Mouse (Mus musculus) megakaryocyte, embryonic 14.5 days (primary cell): ENCODE data around the gene Pigb.

Experiments
- FLI1 ChIP-seq: IDR thresholded peaks from 2 replicates; pipeline ENCODE4 v1.6.1; 2012; ENCODE audit warnings: low read length, inconsistent platforms, mixed read lengths
- GATA1 ChIP-seq: IDR thresholded peaks from 3 replicates; pipeline ENCODE4 v1.6.1; 2012; ENCODE audit warnings: mixed read lengths, low read length, inconsistent platforms, borderline replicate concordance

DNA sequence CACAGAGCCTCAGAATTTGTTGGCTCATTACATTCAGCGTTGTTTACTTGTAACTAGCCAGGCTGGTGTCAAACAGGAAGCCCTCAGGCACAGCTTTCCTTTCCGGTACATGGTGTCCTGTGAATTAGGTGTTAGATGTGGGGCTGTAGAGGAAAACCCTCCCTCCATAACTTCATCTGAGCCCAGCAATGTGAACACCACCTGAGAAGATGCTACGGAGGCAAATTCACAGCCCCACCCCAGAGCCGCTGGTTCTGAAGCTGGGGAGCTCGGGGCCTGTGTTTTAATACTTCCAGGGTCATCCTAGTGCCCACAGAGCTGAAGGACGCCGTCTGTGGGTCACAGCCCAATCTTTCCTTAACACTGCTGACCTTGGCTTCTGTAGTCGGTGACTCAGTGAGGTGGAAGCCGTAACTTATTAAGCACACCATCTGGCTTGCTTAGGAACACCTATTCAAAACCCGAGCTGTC is 15.3 kb upstream of the Pigb start:
- TF ChIP-seq GATA1: no peak
- no peak for TF ChIP-seq FLI1
